Mouse (Mus musculus) left cerebral cortex, adult 2 months (tissue): ENCODE results near the gene Kdm8. TPM values are rescaled to one million over a fixed set of nuclear protein-coding genes. Genes with fewer than 3 reads are reported as not detected.
A peak's percentile ranks its signal among the peaks of the same experiment; 100 is the strongest.

ENCODE experiments used
- DNase-seq, 2 experiments: peaks; one replicate each; pipeline ENCODE4 v3.0.0; 2021 to 2022; ENCODE audit warnings: low spot score in 2 of 2, mixed read lengths in 1 of 2; ENCODE audit errors: extremely low spot score in 1 of 2
- H3K27ac ChIP-seq: fragments of 200-600 bp; 2 replicates; pipeline ENCODE4 v1.8.1; 2022
- H3K4me3 ChIP-seq: fragments of 200-600 bp; 2 replicates; pipeline ENCODE4 v1.8.1; 2022
- CTCF ChIP-seq: fragments of 200-600 bp; IDR thresholded peaks from 2 replicates; pipeline ENCODE4 v1.8.1; 2022; ENCODE audit warnings: antibody characterized with exemption, mild to moderate bottlenecking, moderate library complexity
- intact Hi-C: fragments of 180-260 bp; cut with DNase I; formaldehyde crosslinking; loops from one replicate; pipeline ENCODE4 v1.15.1; 2025
- long read RNA-seq, 2 experiments: library from polyadenylated mRNA; stranded (forward); transcript quantifications; one replicate each; pipeline ENCODE4 v2.0.0; 2021; ENCODE audit warnings: borderline mapping rate in 2 of 2
- total RNA-seq, 2 experiments: library from RNA; stranded (reverse); gene quantifications; 2 replicates each; pipeline ENCODE4 v1.2.3; 2021

The Kdm8 gene
- 1 to 10 TPM; 4.2 to 4.7 TPM for total RNA-seq
- long read RNA-seq, experiment 1, transcript Kdm8-201 (8 exons, 2,389 nt): major isoform, 5 of 8 reads
- long read RNA-seq, experiment 1, partial matches to known transcripts: 1 of 8 reads
- long read RNA-seq, experiment 1, other reads (novel, unspliced or antisense): 2 of 8 reads
- long read RNA-seq, experiment 2, partial matches to known transcripts: 0 of 2 reads
- long read RNA-seq, experiment 2, other reads (novel, unspliced or antisense): 1 of 2 reads

DNA sequence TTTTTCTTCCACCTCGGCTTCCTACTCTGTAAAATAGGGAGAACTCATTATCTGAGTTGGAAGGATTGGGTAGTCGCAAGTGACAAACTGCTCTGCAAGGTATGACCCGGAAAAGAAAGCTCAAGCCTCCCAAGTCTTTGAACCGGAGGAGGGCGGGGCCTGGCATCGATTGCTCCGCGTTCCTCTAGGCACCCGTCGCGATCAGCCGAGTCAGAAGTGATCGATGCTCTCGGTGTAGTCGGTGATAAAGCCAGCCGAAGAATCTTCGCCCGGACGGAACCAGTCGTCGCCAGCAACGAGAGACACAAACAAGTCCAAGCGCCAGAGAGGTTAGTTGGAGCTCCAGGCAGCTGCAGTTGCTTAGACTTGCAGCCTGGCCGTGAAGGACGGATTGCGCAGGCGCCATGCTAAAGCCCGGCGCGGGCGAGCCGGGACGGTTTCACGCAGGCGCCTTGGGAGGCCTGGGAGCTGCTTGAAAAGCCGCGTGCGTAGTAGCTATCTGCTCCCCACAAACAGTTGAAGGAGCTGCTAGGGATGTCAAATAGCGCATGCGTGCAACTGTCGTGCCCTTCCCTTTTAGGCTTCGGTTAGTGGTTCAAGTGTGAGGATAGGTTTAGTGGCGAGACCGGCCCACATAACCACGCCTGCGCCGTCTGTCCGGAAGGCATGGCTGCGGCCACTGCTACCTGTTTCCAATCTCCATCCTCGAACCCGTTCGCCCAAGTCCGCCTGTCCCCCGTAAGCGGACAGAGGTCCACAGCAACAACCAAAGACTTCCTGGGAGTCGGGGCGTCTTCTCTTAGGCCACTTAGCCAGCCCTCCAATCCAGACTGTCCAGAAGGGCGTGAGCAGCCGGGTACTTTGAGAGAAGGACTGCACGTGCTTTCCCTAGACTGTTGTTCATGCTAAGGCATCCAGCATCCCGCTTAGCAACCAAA lies at the start of gene Kdm8:
Gene Kdm8, plus strand, starts transcription at position 213 of the 938 bp plus-strand sequence.
- peak within 1 kb of the TSS; percentile 99 for H3K27ac ChIP-seq
- intact Hi-C loops: no loop called here
- no peak for TF ChIP-seq CTCF
- peak within 1 kb of the TSS; percentile 56 for H3K4me3 ChIP-seq
- DNase-seq: peak; percentile 88 to 90

DNA sequence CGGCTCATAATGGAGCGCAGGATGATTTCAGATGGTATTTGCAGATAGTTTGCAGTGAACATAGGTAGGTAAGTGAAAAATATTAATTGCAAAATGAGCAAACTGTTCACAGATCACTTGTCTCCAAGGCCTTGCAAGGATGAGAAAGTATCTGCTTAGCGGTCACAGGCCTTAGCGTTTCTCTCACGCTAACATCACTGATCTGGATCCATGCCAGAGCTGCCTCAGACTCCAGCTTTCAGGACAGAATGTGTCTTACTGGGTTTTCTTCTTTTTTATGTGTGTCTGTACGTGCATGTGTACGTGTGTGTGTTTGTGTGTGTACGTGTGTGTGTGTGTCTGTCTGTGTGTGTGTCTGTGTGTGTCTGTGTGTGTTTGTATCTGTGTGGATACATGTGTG lies 46.4 kb upstream of the Kdm8 start:
- intact Hi-C loops: loop anchor here (1.0 to 10.0 kb wide), 3 partner anchors 723 to 1416 kb away; partner anchors contain the start of gene Hs3st4
- Histone ChIP-seq H3K4me3 (no peak overlapping the region), H3K27ac (no peak overlapping the region)
- no peak for TF ChIP-seq CTCF
- no peak for DNase-seq

DNA sequence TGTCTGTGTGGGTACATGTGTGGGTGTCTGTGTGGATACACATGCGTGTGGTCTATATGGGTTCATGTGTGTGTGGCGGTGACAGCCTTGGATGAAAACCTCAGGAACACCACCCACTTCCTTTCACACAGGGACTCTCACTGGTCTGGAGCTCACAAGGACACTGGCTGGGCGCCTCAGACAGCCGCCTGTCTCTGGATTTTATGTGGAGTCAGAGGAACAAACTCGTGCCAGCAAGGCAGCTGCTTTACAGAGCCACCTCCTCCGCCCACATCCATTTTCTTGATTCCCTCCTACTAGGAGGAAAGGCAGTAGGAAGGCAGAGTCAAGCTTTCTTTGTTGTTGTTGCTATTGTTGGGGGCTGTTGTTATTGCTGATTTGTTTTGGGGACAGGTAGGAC lies 45.8 kb upstream of the Kdm8 start:
- Histone ChIP-seq H3K4me3 (no peak overlapping the region), H3K27ac (no peak overlapping the region)
- intact Hi-C loops: loop anchor here (1.0 to 10.0 kb wide), 3 partner anchors 724 to 1416 kb away; partner anchors contain the start of gene Hs3st4
- no peak for TF ChIP-seq CTCF
- DNase-seq: peak; percentile 16 to 17

DNA sequence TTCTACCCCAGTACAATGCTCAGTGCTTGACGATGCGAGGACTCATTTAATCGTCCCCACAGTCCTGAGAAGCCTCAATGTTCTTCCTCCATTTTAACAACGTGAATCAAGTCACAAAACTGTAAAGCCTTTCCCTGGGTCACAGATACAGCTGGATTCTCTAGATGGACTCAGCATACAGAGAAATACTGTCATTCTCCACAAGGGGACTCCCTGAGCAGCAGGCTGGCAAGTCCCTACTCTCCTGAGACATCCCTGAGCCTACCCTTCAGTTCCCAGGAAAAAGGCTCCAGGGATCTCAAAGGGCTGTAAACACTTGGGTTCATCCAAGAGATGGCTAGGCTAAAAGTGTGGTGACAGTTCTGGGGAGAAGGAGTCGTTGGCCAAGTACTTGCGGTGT lies 37.3 kb upstream of the Kdm8 start:
- intact Hi-C loops: no loop called here
- no peak for DNase-seq
- TF ChIP-seq CTCF: peak; percentile 40

DNA sequence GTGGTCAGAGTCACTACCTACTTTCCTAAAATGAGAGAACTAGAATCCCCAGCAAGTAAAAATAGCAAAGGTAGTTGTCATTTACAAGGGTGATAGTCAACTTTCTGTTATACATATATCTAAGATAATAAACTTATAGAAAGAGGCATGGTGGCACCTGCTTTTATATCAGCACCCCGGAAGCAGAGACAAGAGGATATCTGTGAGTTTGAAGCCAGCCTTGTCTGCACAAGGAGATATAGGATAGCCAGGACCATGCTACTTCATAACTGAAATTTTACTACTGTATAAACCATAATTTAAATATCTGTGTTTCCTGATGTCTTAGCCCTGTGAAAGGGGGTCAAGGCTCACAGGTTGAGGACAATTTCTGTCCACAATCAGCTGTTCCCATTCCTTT lies 29.4 kb upstream of the Kdm8 start:
- intact Hi-C loops: no loop called here

More for the DNA sequence above, 37.3 kb upstream of the Kdm8 start:
- Histone ChIP-seq H3K4me3 (no peak overlapping the region), H3K27ac (no peak overlapping the region)

DNA sequence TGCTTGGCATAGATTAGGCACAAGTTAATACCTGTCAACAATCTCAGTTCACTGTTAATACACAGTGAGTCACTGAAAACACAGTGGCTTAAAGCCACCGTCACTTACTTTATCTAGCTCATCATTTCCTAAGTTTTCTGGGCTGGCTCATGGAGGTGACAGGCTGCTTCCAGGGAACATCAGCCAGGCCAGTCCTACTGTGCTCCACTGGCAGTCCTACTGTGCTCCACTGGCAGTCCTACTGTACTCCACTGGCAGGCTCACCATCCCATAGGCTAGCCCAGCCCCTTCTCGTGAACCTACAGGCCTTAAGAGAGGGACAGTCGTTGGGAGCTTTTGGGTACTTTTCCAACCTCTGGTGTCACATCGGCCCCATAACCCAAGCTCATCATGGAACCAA lies 28.7 kb upstream of the Kdm8 start:
- no peak for DNase-seq
- TF ChIP-seq CTCF: no peak
- no peak overlapping the region for H3K27ac ChIP-seq
- no peak overlapping the region for H3K4me3 ChIP-seq
- intact Hi-C loops: no loop called here

More for the DNA sequence above, 29.4 kb upstream of the Kdm8 start:
- TF ChIP-seq CTCF: no peak
- DNase-seq: no peak
- Histone ChIP-seq H3K27ac (no peak overlapping the region), H3K4me3 (no peak overlapping the region)

DNA sequence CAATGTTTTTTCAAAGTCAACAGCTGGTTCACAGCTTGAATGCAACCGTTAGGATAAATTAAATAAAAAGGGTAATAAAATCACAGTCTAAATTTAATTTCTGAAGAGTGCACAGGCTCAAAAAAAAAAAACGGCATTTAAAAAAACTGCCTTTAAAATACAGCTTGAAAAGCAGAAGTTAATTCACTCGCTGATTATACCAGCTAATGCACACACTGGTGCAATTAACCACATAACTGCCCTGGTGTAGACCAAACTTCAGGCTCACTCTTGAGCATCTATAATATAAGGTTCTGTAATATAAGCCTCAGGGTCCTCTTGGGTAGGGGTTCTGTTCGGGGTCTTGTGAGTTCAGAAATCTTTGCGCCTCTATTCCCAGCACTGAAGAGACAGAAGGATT lies 27.7 kb upstream of the Kdm8 start:
- intact Hi-C loops: no loop called here
- no peak for DNase-seq
- Histone ChIP-seq H3K27ac (no peak overlapping the region), H3K4me3 (no peak overlapping the region)
- TF ChIP-seq CTCF: no peak

DNA sequence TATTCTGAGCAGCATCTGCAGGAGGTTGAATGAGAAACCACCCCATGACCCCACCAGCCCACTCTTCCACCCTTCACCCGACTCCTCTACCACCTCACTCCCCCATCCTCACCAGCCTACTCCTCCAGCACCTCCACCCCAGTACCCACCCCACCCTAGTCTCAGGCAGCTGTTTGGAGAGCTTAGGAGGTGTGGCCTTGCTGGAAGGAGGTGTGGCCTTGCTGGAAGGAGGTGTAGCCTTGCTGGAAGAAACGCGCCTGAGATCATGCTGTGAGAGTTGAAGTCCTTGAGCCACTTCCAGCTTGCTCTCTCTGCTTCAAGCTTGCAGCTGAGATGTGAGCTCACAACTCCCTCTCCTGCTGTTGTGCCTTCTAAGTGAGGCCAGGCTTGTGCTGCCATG lies 26.1 kb upstream of the Kdm8 start:
- Histone ChIP-seq H3K4me3 (no peak overlapping the region), H3K27ac (no peak overlapping the region)
- no peak for TF ChIP-seq CTCF
- intact Hi-C loops: no loop called here
- DNase-seq: no peak

DNA sequence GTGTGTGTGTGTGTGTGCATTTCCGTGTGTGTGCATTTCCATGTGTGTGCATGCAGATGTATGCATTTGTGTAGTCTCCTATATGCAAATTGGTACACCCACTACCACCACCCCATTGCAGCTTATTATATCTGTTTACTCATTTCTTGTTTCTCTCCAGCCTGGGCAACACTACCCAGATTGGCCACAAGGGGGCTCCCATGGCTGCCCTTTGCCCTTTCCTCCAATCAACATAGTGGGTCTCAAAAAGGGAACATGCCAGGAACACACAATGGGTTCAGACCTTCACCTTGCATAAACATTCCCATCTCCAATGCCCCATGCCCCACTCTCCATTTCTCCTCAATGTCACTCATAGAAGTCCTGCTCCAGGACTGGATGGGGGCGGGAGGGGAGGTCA lies 24.3 kb upstream of the Kdm8 start:
- DNase-seq: peak in 1 of 2 experiments; percentile 18
- no peak overlapping the region for H3K27ac ChIP-seq
- intact Hi-C loops: no loop called here
- TF ChIP-seq CTCF: peak; percentile 58
- no peak overlapping the region for H3K4me3 ChIP-seq

DNA sequence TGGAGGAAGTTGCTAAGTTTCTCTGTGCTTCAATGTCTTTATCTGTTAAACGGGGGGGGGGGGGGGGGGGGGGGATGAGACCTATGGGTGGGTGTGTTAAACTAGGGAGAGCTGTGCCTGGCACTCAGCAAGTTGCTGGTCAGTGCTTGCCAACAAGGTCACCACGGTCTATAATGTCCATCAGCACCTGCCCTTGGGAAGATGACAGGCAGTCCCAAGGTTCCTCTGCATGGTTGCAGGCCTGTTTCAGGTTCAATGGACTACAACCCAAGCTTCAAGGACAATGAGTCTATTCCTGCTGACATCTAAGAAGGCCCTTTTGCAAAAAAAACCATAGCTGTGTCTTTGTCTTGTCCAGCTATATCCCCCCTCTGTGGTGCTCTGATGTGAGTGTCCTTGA lies 22.6 kb upstream of the Kdm8 start:
- Histone ChIP-seq H3K27ac (no peak overlapping the region), H3K4me3 (no peak overlapping the region)
- no peak for DNase-seq
- intact Hi-C loops: no loop called here
- TF ChIP-seq CTCF: no peak

DNA sequence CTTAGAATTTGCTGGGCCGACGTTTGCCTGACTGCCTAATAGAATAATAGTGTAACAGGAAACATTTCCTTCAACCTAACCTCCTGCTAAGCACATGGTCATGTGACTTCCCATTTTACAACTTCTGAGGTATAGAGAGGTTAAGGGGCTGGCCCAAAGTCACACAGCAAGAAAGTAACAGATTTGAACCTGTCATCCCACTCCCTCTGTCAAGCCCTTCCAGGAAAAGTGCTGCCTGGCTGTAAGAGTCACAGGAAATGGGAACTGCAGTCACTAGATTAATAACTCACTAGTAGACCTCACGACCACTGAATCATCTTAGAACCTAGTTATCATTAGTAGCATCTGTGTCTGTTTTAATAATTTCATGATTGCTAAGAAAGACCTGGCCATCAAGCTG lies 21.4 kb upstream of the Kdm8 start:
- DNase-seq: no peak
- intact Hi-C loops: no loop called here
- no peak overlapping the region for H3K4me3 ChIP-seq
- no peak for TF ChIP-seq CTCF
- no peak overlapping the region for H3K27ac ChIP-seq

DNA sequence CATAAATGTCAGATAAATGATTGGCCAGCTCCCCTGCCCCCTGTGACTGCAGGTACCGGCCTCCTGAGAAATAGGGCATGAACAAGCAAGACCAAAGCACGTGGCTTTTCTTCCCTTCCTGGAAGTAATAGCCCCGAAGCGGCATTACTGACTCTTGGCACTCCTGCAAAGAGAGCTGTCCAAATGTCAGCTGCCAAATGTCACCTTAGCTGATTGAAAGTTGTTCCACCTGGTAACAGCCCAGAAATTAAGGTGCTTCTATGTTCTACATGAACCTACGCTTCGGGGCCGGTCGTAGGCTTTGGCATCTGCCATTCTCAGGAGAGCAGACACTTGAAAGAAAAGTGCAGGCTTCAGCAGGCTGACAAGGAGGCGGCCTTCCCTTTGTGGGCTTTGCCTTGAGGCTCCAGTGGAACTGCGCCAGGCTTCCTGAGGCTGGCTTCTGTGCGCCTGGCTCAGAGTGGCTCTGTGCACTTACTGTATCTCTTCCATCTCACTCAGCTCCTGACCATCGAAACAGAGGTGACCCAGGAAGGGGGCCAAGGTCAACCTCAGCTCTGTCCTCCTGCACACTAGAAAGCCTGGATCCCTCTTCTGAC lies 16.9 kb upstream of the Kdm8 start:
- Histone ChIP-seq H3K4me3 (no peak overlapping the region), H3K27ac (no peak overlapping the region)
- TF ChIP-seq CTCF: no peak
- DNase-seq: no peak
- intact Hi-C loops: no loop called here
